Mouse (Mus musculus) C2C12 (cell line): ENCODE data around the gene Gm9970.

Source experiments
- CEBPB ChIP-seq: IDR thresholded peaks from one replicate; pipeline ENCODE4 v1.6.1; 2011; ENCODE audit warnings: low read depth, mild to moderate bottlenecking, control low read depth, moderate library complexity
- CTCF ChIP-seq: IDR thresholded peaks from one replicate; pipeline ENCODE4 v1.5.1; 2011; ENCODE audit not compliant: control insufficient read depth, insufficient read depth, insufficient read length
- FOSL1 ChIP-seq: IDR thresholded peaks from one replicate; pipeline ENCODE4 v1.8.0; 2011; ENCODE audit warnings: mild to moderate bottlenecking, low read length; ENCODE audit not compliant: poor library complexity, insufficient read depth, severe bottlenecking
- MAX ChIP-seq: IDR thresholded peaks from one replicate; pipeline ENCODE4 v1.6.1; 2011; ENCODE audit warnings: mild to moderate bottlenecking, control low read depth
- MYOD1 ChIP-seq: IDR thresholded peaks from one replicate; pipeline ENCODE4 v1.6.1; 2011; ENCODE audit warnings: low read depth; ENCODE audit not compliant: control insufficient read depth, insufficient read length
- MYOG ChIP-seq: IDR thresholded peaks from one replicate; pipeline ENCODE4 v1.6.1; 2011; ENCODE audit not compliant: control insufficient read depth, insufficient read length; ENCODE audit errors: extremely low read depth
- USF1 ChIP-seq: IDR thresholded peaks from one replicate; pipeline ENCODE4 v1.6.1; 2011; ENCODE audit warnings: low read depth, mild to moderate bottlenecking, control low read depth, moderate library complexity

DNA sequence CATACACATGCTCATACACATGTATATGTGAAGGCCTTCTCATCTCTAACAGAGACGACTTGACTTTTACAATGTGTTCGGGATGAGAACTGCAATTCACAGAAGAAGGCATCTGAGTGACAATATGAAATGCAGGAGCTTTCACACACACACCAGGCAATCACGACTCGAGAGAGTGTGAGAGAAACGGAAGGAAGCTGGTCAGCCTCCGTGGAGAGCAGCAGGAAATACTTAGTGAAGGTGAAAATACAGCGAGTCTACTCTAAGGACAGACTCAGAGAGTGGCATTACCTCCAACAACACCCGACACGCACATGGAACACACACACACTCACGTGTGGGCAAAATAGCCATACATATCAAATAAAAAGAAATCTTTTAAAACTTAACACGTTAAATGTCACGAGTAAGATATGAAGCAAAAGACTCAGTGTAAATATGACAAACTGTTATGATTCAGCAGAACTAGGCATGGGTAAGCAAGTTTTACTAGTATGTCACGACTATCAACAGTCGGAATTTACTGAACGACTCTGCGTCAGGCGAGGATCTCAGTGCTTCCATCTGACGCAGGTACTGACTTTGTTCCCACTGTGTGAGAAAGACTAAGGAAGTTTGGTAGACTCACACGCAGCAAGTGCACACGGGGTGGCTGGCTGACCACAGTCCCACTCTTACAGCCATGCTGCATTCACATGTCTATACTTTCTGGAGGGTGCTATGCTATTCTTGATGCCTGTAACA is 38.4 kb upstream of the Gm9970 start:
- no peak for TF ChIP-seq CTCF
- no peak for TF ChIP-seq MAX
- TF ChIP-seq MYOG, result no peak
- no peak for TF ChIP-seq CEBPB
- TF ChIP-seq USF1, result no peak
- TF ChIP-seq MYOD1, result no peak
- no peak for TF ChIP-seq FOSL1
